Mouse (Mus musculus) embryonic facial prominence, embryonic 10.5 days (tissue): ENCODE measurements around the gene Prdm8. TPM values are rescaled to one million over a fixed set of nuclear protein-coding genes. Genes with fewer than 3 reads are reported as not detected.

Experiments used
- DNase-seq: peaks from one replicate; pipeline ENCODE4 v3.0.0-alpha.2; 2017; ENCODE audit warnings: low spot score
- H3K27ac ChIP-seq: fragments of 300-500 bp; sonication (generic); replicated peaks from 2 replicates; pipeline ENCODE4 v1.5.1; 2016; ENCODE audit warnings: mild to moderate bottlenecking
- H3K27me3 ChIP-seq: fragments of 300-500 bp; sonication (generic); replicated peaks from 2 replicates; pipeline ENCODE4 v1.6.1; 2016; ENCODE audit warnings: low read depth, mild to moderate bottlenecking; ENCODE audit not compliant: poor library complexity, severe bottlenecking
- H3K36me3 ChIP-seq: fragments of 300-500 bp; sonication (generic); replicated peaks from 2 replicates; pipeline ENCODE4 v1.6.1; 2016; ENCODE audit warnings: mild to moderate bottlenecking, moderate library complexity
- H3K4me1 ChIP-seq: fragments of 300-500 bp; sonication (generic); 2 replicates; pipeline ENCODE4 v1.6.1; 2016
- H3K4me3 ChIP-seq: fragments of 300-500 bp; sonication (generic); 2 replicates; pipeline ENCODE4 v1.5.1; 2016; ENCODE audit warnings: mild to moderate bottlenecking, moderate library complexity
- H3K9me3 ChIP-seq: fragments of 300-500 bp; sonication (generic); 2 replicates; pipeline ENCODE4 v1.6.1; 2016; ENCODE audit warnings: mild to moderate bottlenecking
- WGBS: fragments of 180-500 bp; shearing (Covaris S2); methylation state at CpG from one replicate; pipeline ENCODE4 v1.1.7; 2016; 5-methylcytosine and 5-hydroxymethylcytosine counted together
- polyA plus RNA-seq: library from polyadenylated mRNA; unstranded; fragments of >200 nt; fragmentation: Nextera tagmentation; extraction: Ambion mirVana; gene quantifications from 2 replicates; pipeline ENCODE4 v1.2.1, GENCODE M21; 2016

Gene Prdm8
- polyA plus RNA-seq, 1 experiment from 2014 or later = 0.05 TPM

- Histone ChIP-seq H3K4me3 (no peak overlapping the region), H3K27me3 (peaks cover 100% of the 10 kb centered on the region), H3K36me3 (no peaks in the 10 kb centered on the region), H3K4me1 (peaks cover 15% of the 10 kb centered on the region), H3K27ac (no peak overlapping the region), H3K9me3 (no peaks in the 10 kb centered on the region)
- peak; percentile 34 for DNase-seq
- under 1% methylated on average over 12 of the region's 12 CpGs for WGBS
These were observed 12.6 kb downstream of the Prdm8 start for GRCm38 (mm10) chr5:98179606-98180005.

- Histone ChIP-seq H3K36me3 (no peaks in the 10 kb centered on the region), H3K4me3 (peak overlapping the region; percentile 43), H3K9me3 (no peaks in the 10 kb centered on the region), H3K27ac (no peak overlapping the region), H3K4me1 (peaks cover 21% of the 10 kb centered on the region), H3K27me3 (peaks cover 100% of the 10 kb centered on the region)
- peak; percentile 63 for DNase-seq
- 1% methylated on average over 19 of the region's 19 CpGs for WGBS
These were observed 13.5 kb downstream of the Prdm8 start for GRCm38 (mm10) chr5:98180461-98180887.

GRCm38 (mm10) chr5:98180888-98181635, 14.1 kb downstream of the Prdm8 start:
- H3K4me1 ChIP-seq = peaks cover 27% of the 10 kb centered on the region
- DNase-seq = peak; percentile 66
- under 1% methylated on average over 27 of the region's 27 CpGs for WGBS
- no peak overlapping the region for H3K27ac ChIP-seq
- no peaks in the 10 kb centered on the region for H3K36me3 ChIP-seq
- H3K4me3 ChIP-seq = peak overlapping the region; percentile 43
- peaks cover 100% of the 10 kb centered on the region for H3K27me3 ChIP-seq
- H3K9me3 ChIP-seq = no peaks in the 10 kb centered on the region

GRCm38 (mm10) chr5:98181686-98182602, 14.9 kb downstream of the Prdm8 start:
- H3K4me1 ChIP-seq = peaks cover 33% of the 10 kb centered on the region
- H3K4me3 ChIP-seq = peak overlapping the region; percentile 43
- peak; percentile 29 for DNase-seq
- H3K27me3 ChIP-seq = peaks cover 100% of the 10 kb centered on the region
- no peaks in the 10 kb centered on the region for H3K36me3 ChIP-seq
- H3K9me3 ChIP-seq = no peaks in the 10 kb centered on the region
- no peak overlapping the region for H3K27ac ChIP-seq
- WGBS = 2% methylated on average over 16 of the region's 16 CpGs

- Histone ChIP-seq H3K27ac (no peak overlapping the region), H3K4me3 (no peak overlapping the region), H3K36me3 (no peaks in the 10 kb centered on the region), H3K27me3 (peaks cover 100% of the 10 kb centered on the region), H3K4me1 (peaks cover 33% of the 10 kb centered on the region), H3K9me3 (no peaks in the 10 kb centered on the region)
- under 1% methylated on average over 5 of the region's 5 CpGs for WGBS
- DNase-seq = no peak
These were observed 15.6 kb downstream of the Prdm8 start for GRCm38 (mm10) chr5:98182603-98182920.

GRCm38 (mm10) chr5:98183031-98183595, 16.1 kb downstream of the Prdm8 start:
- Histone ChIP-seq H3K4me1 (peaks cover 33% of the 10 kb centered on the region), H3K27me3 (peaks cover 100% of the 10 kb centered on the region), H3K9me3 (no peaks in the 10 kb centered on the region), H3K4me3 (0 out of 2 replicates have a peak overlapping the region, but pooled peaks have one; percentile 8), H3K27ac (no peak overlapping the region), H3K36me3 (no peaks in the 10 kb centered on the region)
- DNase-seq = peak; percentile 39
- 2% methylated on average over 14 of the region's 14 CpGs for WGBS

- peak; percentile 40 for DNase-seq
- Histone ChIP-seq H3K27me3 (peaks cover 100% of the 10 kb centered on the region), H3K4me3 (peak overlapping the region; percentile 65; the same call in 1 of the 2 replicates), H3K36me3 (no peaks in the 10 kb centered on the region), H3K27ac (no peak overlapping the region), H3K4me1 (peaks cover 38% of the 10 kb centered on the region), H3K9me3 (no peaks in the 10 kb centered on the region)
- WGBS = 2% methylated on average over 17 of the region's 17 CpGs
These were observed 17.4 kb downstream of the Prdm8 start for GRCm38 (mm10) chr5:98184281-98184910.

GRCm38 (mm10) chr5:98184971-98185805, 18.2 kb downstream of the Prdm8 start:
- Histone ChIP-seq H3K4me3 (peak overlapping the region; percentile 65), H3K27ac (no peak overlapping the region; the same call in 1 of the 2 replicates), H3K27me3 (peaks cover 100% of the 10 kb centered on the region), H3K4me1 (peaks cover 46% of the 10 kb centered on the region), H3K36me3 (no peaks in the 10 kb centered on the region), H3K9me3 (no peaks in the 10 kb centered on the region)
- DNase-seq = peak; percentile 92
- under 1% methylated on average over 89 of the region's 89 CpGs for WGBS

GRCm38 (mm10) chr5:98185806-98186751, 19.1 kb downstream of the Prdm8 start:
- under 1% methylated on average over 106 of the region's 106 CpGs for WGBS
- Histone ChIP-seq H3K36me3 (no peaks in the 10 kb centered on the region), H3K9me3 (no peaks in the 10 kb centered on the region), H3K4me1 (peaks cover 38% of the 10 kb centered on the region), H3K4me3 (peak overlapping the region; percentile 65), H3K27ac (no peak overlapping the region; the same call in 1 of the 2 replicates), H3K27me3 (peaks cover 100% of the 10 kb centered on the region)
- DNase-seq = peak; percentile 72

GRCm38 (mm10) chr5:98189181-98190180, 22.5 kb downstream of the Prdm8 start:
- peaks cover 32% of the 10 kb centered on the region for H3K4me1 ChIP-seq
- H3K36me3 ChIP-seq = no peaks in the 10 kb centered on the region
- H3K9me3 ChIP-seq = no peaks in the 10 kb centered on the region
- under 1% methylated on average over 31 of the region's 31 CpGs for WGBS
- no peak overlapping the region for H3K27ac ChIP-seq
- H3K27me3 ChIP-seq = peaks cover 79% of the 10 kb centered on the region
- DNase-seq = peak; percentile 53
- H3K4me3 ChIP-seq = peak overlapping the region; percentile 33
